ENCODE assay signal across 26 mouse cellular contexts in genomic region chr10:120165793-120166503, GRCm38 (mm10).
"Had no signal": no experiment of that assay in that cellular context is flagged by ENCODE, and none has a peak within 500 bp of the region (broad histone marks: within the 10 kb centered on the region; RNA-seq: fewer than 3 reads in every experiment).

No protein-coding gene starts in this region.

- H3K27ac ChIP-seq: layer of hippocampus, adult 2 months; left cerebral cortex, adult 2 months; limb, embryonic 12.5 days; limb, embryonic 15.5 days; liver, embryonic 14.5 days; macrophage; midbrain, embryonic 10.5 days; midbrain, embryonic 13.5 days; neural tube, embryonic 13.5 days; stomach, embryonic 15.5 days had no signal

- H3K36me3 ChIP-seq: limb, embryonic 12.5 days; limb, embryonic 15.5 days; midbrain, embryonic 10.5 days; midbrain, embryonic 13.5 days; neural tube, embryonic 13.5 days; stomach, embryonic 15.5 days had no signal

- H3K4me2 ChIP-seq: limb, embryonic 12.5 days; limb, embryonic 15.5 days; liver, embryonic 11.5 days; lung, embryonic 14.5 days; midbrain, embryonic 13.5 days; neural tube, embryonic 13.5 days; stomach, embryonic 15.5 days had no signal

- DNase-seq: kidney, adult 9 months; kidney, postnatal 14 days; kidney, postnatal 4 days; layer of hippocampus, postnatal 36 days; left cerebral cortex, postnatal 4 days; liver, postnatal 0 days; lung, embryonic 14.5 days; retina, postnatal 1 day; right cerebral cortex, postnatal 25 days; spleen, adult 18-20 months; thymus, postnatal 25 days had no signal

- H3K9ac ChIP-seq: limb, embryonic 12.5 days; limb, embryonic 15.5 days; liver, embryonic 14.5 days; liver, postnatal 0 days; lung, embryonic 14.5 days; midbrain, embryonic 13.5 days; neural tube, embryonic 13.5 days; stomach, embryonic 15.5 days had no signal

- H3K9me3 ChIP-seq: limb, embryonic 12.5 days; limb, embryonic 15.5 days; megakaryocyte, embryonic 14.5 days; midbrain, embryonic 10.5 days; midbrain, embryonic 13.5 days; neural tube, embryonic 13.5 days; stomach, embryonic 15.5 days had no signal

- ATAC-seq: liver, postnatal 0 days; lung, postnatal 0 days; midbrain, embryonic 13.5 days; midbrain, embryonic 16.5 days had no signal

- H3K27me3 ChIP-seq: limb, embryonic 12.5 days; limb, embryonic 15.5 days; megakaryocyte, embryonic 14.5 days; midbrain, embryonic 13.5 days; neural tube, embryonic 13.5 days; stomach, embryonic 15.5 days had no signal

- H3K4me1 ChIP-seq: limb, embryonic 15.5 days; midbrain, embryonic 13.5 days; neural tube, embryonic 13.5 days; stomach, embryonic 15.5 days had no signal

- H3K4me3 ChIP-seq: layer of hippocampus, adult 2 months; left cerebral cortex, adult 2 months; limb, embryonic 12.5 days; limb, embryonic 15.5 days; megakaryocyte, embryonic 14.5 days; midbrain, embryonic 10.5 days; midbrain, embryonic 13.5 days; myocyte; neural tube, embryonic 13.5 days; stomach, embryonic 15.5 days had no signal
